Mouse (Mus musculus): ENCODE measurements around the gene Gnmt. TPM values are rescaled to one million over a fixed set of nuclear protein-coding genes. Genes with fewer than 3 reads are reported as not detected.
A peak's percentile ranks its signal among the peaks of the same experiment; 100 is the strongest.

Gnmt gene
- total and polyA plus RNA-seq, 3 experiments, result 0.13 to 0.71 (median 0.38) TPM

DNA sequence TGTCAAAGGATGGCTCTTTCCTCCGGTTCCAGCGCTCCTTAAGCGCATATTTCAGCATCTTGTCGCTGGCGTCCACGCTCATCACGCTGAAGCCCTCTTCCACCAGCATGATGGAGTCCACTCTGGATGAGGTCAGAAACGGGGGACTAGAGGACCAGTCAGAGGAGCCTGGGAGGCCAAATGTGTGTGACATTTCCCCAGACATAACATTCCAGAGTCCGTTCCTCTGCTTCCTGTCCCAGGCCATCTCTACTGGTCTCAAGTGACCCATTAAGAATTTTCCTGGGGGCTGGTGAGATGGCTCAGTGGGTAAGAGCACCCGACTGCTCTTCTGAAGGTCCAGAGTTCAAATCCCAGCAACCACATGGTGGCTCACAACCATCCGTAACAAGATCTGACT is 1.7 kb downstream of the Gnmt start:
- no peak for DNase-seq (ENCODE audit: extremely low read depth)
- no peak overlapping the region for H3K27ac ChIP-seq (ENCODE audit: insufficient read depth, low read depth)
- H3K9me3 ChIP-seq (replicated peaks; ENCODE audit: low read length), result no peaks in the 10 kb centered on the region
- no peaks in the 10 kb centered on the region for H3K79me2 ChIP-seq (replicated peaks; ENCODE audit: control insufficient read depth, extremely low read depth, insufficient read depth, poor library complexity, severe bottlenecking)
- H3K4me1 ChIP-seq (ENCODE audit: control insufficient read depth in 1 of 2, insufficient read depth in 2 of 2), result peaks cover 3% of the 10 kb centered on the region in 2 experiments
- no peaks in the 10 kb centered on the region for H3K27me3 ChIP-seq (replicated peaks)
- dilution Hi-C loops (cut with MboI; ENCODE audit: extremely low pct_ligation_motif_present, extremely low pct_unique_long_range_greater_than_20kb, low sequenced_read_pairs), result no loop called here
- no peak for TF ChIP-seq MXI1 (IDR thresholded peaks at IDR 0.05; ENCODE audit: low read depth, low read length)
- no peak for TF ChIP-seq TCF12 (IDR thresholded peaks at IDR 0.05; ENCODE audit: low read depth, low read length)
- TF ChIP-seq BHLHE40 (IDR thresholded peaks at IDR 0.05; ENCODE audit: low read depth, low read length), result no peak
- no peak for TF ChIP-seq POLR2A (IDR thresholded peaks at IDR 0.05; ENCODE audit: low read depth, low read length)
- TF ChIP-seq UBTF (IDR thresholded peaks at IDR 0.05; ENCODE audit: low read depth, low read length), result no peak
- no peak for TF ChIP-seq MAX (IDR thresholded peaks at IDR 0.05; ENCODE audit: low read length)
- TF ChIP-seq ZC3H11A (IDR thresholded peaks at IDR 0.05; ENCODE audit: low read depth, low read length), result no peak
- no peak for TF ChIP-seq CHD1 (IDR thresholded peaks at IDR 0.05; ENCODE audit: low read depth, low read length)
- no peak for TF ChIP-seq KAT2A (IDR thresholded peaks at IDR 0.05; ENCODE audit: insufficient replicate concordance, low read length)
- no peak for TF ChIP-seq NRF1 (IDR thresholded peaks at IDR 0.05; ENCODE audit: low read depth, low read length)
- no peak for TF ChIP-seq ZNF384 (IDR thresholded peaks at IDR 0.05; ENCODE audit: low read depth, low read length)
- TF ChIP-seq CTCF (conservative IDR thresholded peaks at IDR 0.05 in 1 of 2, IDR thresholded peaks at IDR 0.05 in 1 of 2; ENCODE audit: low read depth in 2 of 2, low read length in 2 of 2), result no peak
- no peak for TF ChIP-seq ZMIZ1 (IDR thresholded peaks at IDR 0.05; ENCODE audit: low read depth, low read length)
- no peak for TF ChIP-seq ETS1 (conservative IDR thresholded peaks at IDR 0.05; ENCODE audit: low read depth, low read length)
- no peak for TF ChIP-seq RAD21 (IDR thresholded peaks at IDR 0.05; ENCODE audit: low read depth, low read length)
- TF ChIP-seq MAFK (IDR thresholded peaks at IDR 0.05; ENCODE audit: insufficient replicate concordance, low read length), result no peak
- no peak for TF ChIP-seq ELF1 (IDR thresholded peaks at IDR 0.05; ENCODE audit: low read depth, low read length)
- TF ChIP-seq ZKSCAN1 (IDR thresholded peaks at IDR 0.05; ENCODE audit: borderline replicate concordance, low read depth, low read length), result no peak
- TF ChIP-seq TBP (conservative IDR thresholded peaks at IDR 0.05; ENCODE audit: low read depth, low read length), result no peak
- H3K36me3 ChIP-seq (replicated peaks in 1 of 2; ENCODE audit: control insufficient read depth in 1 of 2, insufficient read depth in 1 of 2, low read length in 1 of 2), result peaks cover 31 to 55% of the 10 kb centered on the region in 2 experiments
- H3K9ac ChIP-seq (ENCODE audit: insufficient read depth, low read depth), result no peak overlapping the region
- H3K4me3 ChIP-seq (replicated peaks in 1 of 3; ENCODE audit: low read depth in 2 of 3, low read length in 2 of 3, poor library complexity in 1 of 3), result no peak overlapping the region
- no peak overlapping the region for H3K4me2 ChIP-seq (ENCODE audit: insufficient read depth, low read depth, poor library complexity, severe bottlenecking)
- in situ Hi-C loops (cut with MboI; ENCODE audit: low pct_ligation_motif_present, low pct_unique_long_range_greater_than_20kb, low sequenced_read_pairs), result no loop called here

DNA sequence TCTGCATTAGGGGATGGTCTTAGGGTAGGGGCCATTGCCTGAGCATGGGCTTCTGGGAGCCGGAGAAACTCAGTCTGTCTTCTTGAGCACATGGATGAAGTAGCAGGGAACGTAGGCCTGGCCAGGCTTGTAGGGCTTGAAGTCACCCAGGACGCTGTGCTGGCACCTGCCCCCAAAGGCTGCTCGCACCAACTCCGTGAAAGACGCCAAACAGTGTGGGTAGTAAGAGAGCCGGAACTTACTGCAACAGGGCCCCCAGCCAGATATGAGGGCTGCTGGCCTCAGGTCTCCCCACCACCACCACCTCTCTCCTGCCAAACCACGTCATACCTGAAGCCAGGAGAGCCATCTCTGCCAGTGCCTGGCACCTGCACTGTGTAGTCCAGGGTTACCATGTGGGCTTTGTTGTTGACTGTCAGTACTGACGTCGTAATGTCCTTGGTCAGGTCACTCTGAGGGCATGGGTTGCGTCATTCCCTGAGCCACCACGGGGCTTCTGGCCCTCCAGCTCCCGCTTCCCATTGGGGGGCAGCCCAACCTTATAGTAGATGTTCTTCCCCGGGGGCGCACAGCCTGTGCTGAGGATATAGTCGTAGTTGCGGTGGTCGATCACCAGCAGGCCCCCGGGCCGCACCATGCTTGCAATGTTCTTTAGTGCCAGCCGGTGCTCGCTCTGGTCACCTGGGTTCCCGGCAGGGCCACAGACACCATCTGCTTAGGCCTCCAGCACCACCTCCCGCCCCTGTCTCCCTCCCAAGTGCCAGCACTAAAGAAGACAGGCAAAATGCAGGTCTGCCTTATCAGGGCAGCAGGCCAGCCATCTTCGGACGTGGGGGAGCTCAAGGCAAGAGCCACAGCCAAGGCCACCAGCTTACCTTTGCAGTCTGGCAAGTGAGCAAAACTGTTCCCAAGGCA is 3.0 kb downstream of the Gnmt start:
- no peaks in the 10 kb centered on the region for H3K27me3 ChIP-seq (replicated peaks)
- no peak overlapping the region for H3K4me2 ChIP-seq (ENCODE audit: insufficient read depth, low read depth, poor library complexity, severe bottlenecking)
- dilution Hi-C loops (cut with MboI; ENCODE audit: extremely low pct_ligation_motif_present, extremely low pct_unique_long_range_greater_than_20kb, low sequenced_read_pairs) (no loop called here), in situ Hi-C loops (cut with MboI; ENCODE audit: low pct_ligation_motif_present, low pct_unique_long_range_greater_than_20kb, low sequenced_read_pairs) (no loop called here)
- H3K79me2 ChIP-seq (replicated peaks; ENCODE audit: control insufficient read depth, extremely low read depth, insufficient read depth, poor library complexity, severe bottlenecking), result no peaks in the 10 kb centered on the region
- no peaks in the 10 kb centered on the region for H3K9me3 ChIP-seq (replicated peaks; ENCODE audit: low read length)
- TF ChIP-seq MEF2A (IDR thresholded peaks at IDR 0.05; ENCODE audit: borderline replicate concordance, low read depth, low read length) (no peak), CTCF (conservative IDR thresholded peaks at IDR 0.05 in 1 of 2, IDR thresholded peaks at IDR 0.05 in 1 of 2; ENCODE audit: low read depth in 2 of 2, low read length in 2 of 2) (0 out of 4 replicates have a peak, but pooled peaks of 1 of the 2 experiments have one; percentile 0)
- H3K4me3 ChIP-seq (replicated peaks in 1 of 3; ENCODE audit: low read depth in 2 of 3, low read length in 2 of 3, poor library complexity in 1 of 3), result no peak overlapping the region
- H3K4me1 ChIP-seq (ENCODE audit: control insufficient read depth in 1 of 2, insufficient read depth in 2 of 2), result peaks cover 6 to 11% of the 10 kb centered on the region in 2 experiments
- no peak for DNase-seq (ENCODE audit: extremely low read depth)
- H3K9ac ChIP-seq (ENCODE audit: insufficient read depth, low read depth), result no peak overlapping the region
- H3K27ac ChIP-seq (ENCODE audit: insufficient read depth, low read depth), result no peak overlapping the region
- H3K36me3 ChIP-seq (replicated peaks in 1 of 2; ENCODE audit: control insufficient read depth in 1 of 2, insufficient read depth in 1 of 2, low read length in 1 of 2), result peaks cover 44 to 68% of the 10 kb centered on the region in 2 experiments

Measured in CH12.LX (cell line).